Mouse (Mus musculus): Measurements from ENCODE around the gene Ckm. TPM values are rescaled to one million over a fixed set of nuclear protein-coding genes. Genes with fewer than 3 reads are reported as not detected.

The Ckm gene
- polyA plus RNA-seq, 1 experiment: not detected

GRCm38 (mm10) chr7:19470308-19470707, 65.7 kb downstream of the Ckm start:
- no peak for TF ChIP-seq CTCF (IDR thresholded peaks at IDR 0.05; ENCODE audit: extremely low read depth, insufficient read depth, low read length)
- TF ChIP-seq POLR2A (IDR thresholded peaks at IDR 0.05; ENCODE audit: extremely low read depth, insufficient read depth, low read length): no peak
- Histone ChIP-seq H3K4me1 (ENCODE audit: control insufficient read depth, insufficient read depth, low read length) (no peaks in the 10 kb centered on the region), H3K4me3 (ENCODE audit: insufficient read depth, low read length) (no peak overlapping the region), H3K27ac (ENCODE audit: insufficient read depth, low read length) (no peak overlapping the region)

DNA sequence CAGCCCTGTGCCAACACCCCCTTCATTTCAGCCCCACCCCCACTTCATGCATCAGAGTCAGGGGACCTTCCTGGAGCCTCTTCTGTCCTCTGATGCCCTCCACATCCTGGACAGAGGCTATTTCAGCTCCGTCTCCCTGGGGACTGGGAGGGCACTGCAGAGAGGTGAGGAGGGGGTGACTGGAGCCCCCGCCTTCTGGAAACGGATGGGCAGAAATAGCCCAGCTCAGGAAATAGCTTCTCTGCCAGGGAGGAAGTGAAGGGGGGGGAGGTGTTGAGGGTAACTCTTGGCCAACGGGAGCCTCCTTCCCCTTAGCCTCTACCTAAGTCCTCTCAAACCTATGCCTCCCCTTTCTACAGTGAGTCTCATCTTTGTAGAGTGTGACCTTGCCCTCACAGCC, 67.8 kb downstream of the Ckm start:
- no peak for TF ChIP-seq POLR2A (IDR thresholded peaks at IDR 0.05; ENCODE audit: extremely low read depth, insufficient read depth, low read length)
- no peak for TF ChIP-seq CTCF (IDR thresholded peaks at IDR 0.05; ENCODE audit: extremely low read depth, insufficient read depth, low read length)
- no peak overlapping the region for H3K27ac ChIP-seq (ENCODE audit: insufficient read depth, low read length)
- no peak overlapping the region for H3K4me3 ChIP-seq (ENCODE audit: insufficient read depth, low read length)
- no peaks in the 10 kb centered on the region for H3K4me1 ChIP-seq (ENCODE audit: control insufficient read depth, insufficient read depth, low read length)

Other genes with a start within 250 kb of the Ckm start
- 3.3 and 3.9 TPM in 2 replicates for gene Gipr, start 238.6 kb upstream of the Ckm start, polyA plus RNA-seq (2012; rRNA removed)
- 156 and 157 TPM in 2 replicates for gene Eml2, start 228.4 kb upstream of the Ckm start, polyA plus RNA-seq (2012; rRNA removed)
- 6.1 and 6.5 TPM in 2 replicates for gene Gpr4, start 192.2 kb upstream of the Ckm start, polyA plus RNA-seq (2012; rRNA removed)
- 41.0 and 41.5 TPM in 2 replicates for gene Opa3, start 176.4 kb upstream of the Ckm start, polyA plus RNA-seq (2012; rRNA removed)
- 15.3 and 16.5 TPM in 2 replicates for gene Vasp, start 133.0 kb upstream of the Ckm start, polyA plus RNA-seq (2012; rRNA removed)
- gene Ppm1n, start 124.7 kb upstream of the Ckm start, polyA plus RNA-seq (2012; rRNA removed): 0.21 and 0.23 TPM in 2 replicates
- gene Rtn2, start 122.2 kb upstream of the Ckm start, polyA plus RNA-seq (2012; rRNA removed): 140 TPM in 2 replicates
- 5.1 and 7.1 TPM in 2 replicates for gene Fosb, start 94.7 kb upstream of the Ckm start, polyA plus RNA-seq (2012; rRNA removed)
- gene Ercc1, start 60.0 kb upstream of the Ckm start, polyA plus RNA-seq (2012; rRNA removed): 53.8 and 59.1 TPM in 2 replicates
- 14.4 and 14.6 TPM in 2 replicates for gene Cd3eap, start 45.3 kb upstream of the Ckm start, polyA plus RNA-seq (2012; rRNA removed)
- 5.0 and 5.4 TPM in 2 replicates for gene Ppp1r13l, start 45.0 kb upstream of the Ckm start, polyA plus RNA-seq (2012; rRNA removed)
- gene Ercc2, start 22.8 kb upstream of the Ckm start, polyA plus RNA-seq (2012; rRNA removed): 41.4 and 48.3 TPM in 2 replicates
- gene Klc3, start 672 bp upstream of the Ckm start, polyA plus RNA-seq (2012; rRNA removed): 2.9 and 3.0 TPM in 2 replicates
- gene Mark4, start 54.0 kb downstream of the Ckm start, polyA plus RNA-seq (2012; rRNA removed): 52.0 and 55.4 TPM in 2 replicates
- 0.06 and 0.23 TPM in 2 replicates for gene Exoc3l2, start 58.6 kb downstream of the Ckm start, polyA plus RNA-seq (2012; rRNA removed)
- gene Bloc1s3, start 103.6 kb downstream of the Ckm start, polyA plus RNA-seq (2012; rRNA removed): 7.6 and 7.9 TPM in 2 replicates
- 22.6 TPM in 2 replicates for gene Trappc6a, start 103.6 kb downstream of the Ckm start, polyA plus RNA-seq (2012; rRNA removed)
- gene Nkpd1, start 113.1 kb downstream of the Ckm start, polyA plus RNA-seq (2012; rRNA removed): 0.98 and 1.1 TPM in 2 replicates
- 152 and 153 TPM in 2 replicates for gene Ppp1r37, start 158.3 kb downstream of the Ckm start, polyA plus RNA-seq (2012; rRNA removed)
- 2.9 and 3.3 TPM in 2 replicates for gene Zfp296, start 172.5 kb downstream of the Ckm start, polyA plus RNA-seq (2012; rRNA removed)
- gene Gemin7, start 172.8 kb downstream of the Ckm start, polyA plus RNA-seq (2012; rRNA removed): 54.2 and 57.8 TPM in 2 replicates
- gene Clasrp, start 199.7 kb downstream of the Ckm start, polyA plus RNA-seq (2012; rRNA removed): 140 and 162 TPM in 2 replicates
- 6.4 and 6.6 TPM in 2 replicates for gene Relb, start 224.7 kb downstream of the Ckm start, polyA plus RNA-seq (2012; rRNA removed)

Data from cortical plate, adult 2 months (tissue).